Mouse (Mus musculus) midbrain, embryonic 16.5 days (tissue): ENCODE results near the gene Zfp991. TPM values are rescaled to one million over a fixed set of nuclear protein-coding genes. Genes with fewer than 3 reads are reported as not detected.
A peak's percentile ranks its signal among the peaks of the same experiment; 100 is the strongest.
"Not testable (repeated sequence)": the region's sequence is repeated elsewhere in the genome, so short reads cannot be mapped to it uniquely, and the experiment has no call there.

Experiments
- ATAC-seq: fragments of 200-750 bp; cut with Nextera tagmentation; 2 replicates; pipeline ENCODE4 v1.8.0; 2017; ENCODE audit warnings: moderate TSS enrichment
- H3K27ac ChIP-seq: fragments of 300-500 bp; sonication (generic); 2 replicates; pipeline ENCODE4 v1.5.1; 2014; ENCODE audit warnings: mild to moderate bottlenecking, low read length, mixed read lengths
- H3K27me3 ChIP-seq: fragments of 300-500 bp; sonication (generic); 2 replicates; pipeline ENCODE4 v1.6.1; 2014; ENCODE audit warnings: low read depth, low read length, mixed read lengths; ENCODE audit not compliant: control insufficient read depth, insufficient read depth
- H3K36me3 ChIP-seq: fragments of 300-500 bp; sonication (generic); 2 replicates; pipeline ENCODE4 v1.6.1; 2014; ENCODE audit warnings: mild to moderate bottlenecking, low read length, moderate library complexity, mixed read lengths; ENCODE audit not compliant: control insufficient read depth, insufficient read depth
- H3K4me1 ChIP-seq: fragments of 300-500 bp; sonication (generic); 2 replicates; pipeline ENCODE4 v1.6.1; 2014; ENCODE audit warnings: mild to moderate bottlenecking, low read length, mixed read lengths; ENCODE audit not compliant: control insufficient read depth, insufficient read depth
- H3K4me2 ChIP-seq: fragments of 300-500 bp; sonication (generic); 2 replicates; pipeline ENCODE4 v1.6.1; 2014; ENCODE audit warnings: mild to moderate bottlenecking, low read length, mixed read lengths
- H3K4me3 ChIP-seq: fragments of 300-500 bp; sonication (generic); 2 replicates; pipeline ENCODE4 v1.5.1; 2014; ENCODE audit warnings: low read depth, mild to moderate bottlenecking, low read length, moderate library complexity, mixed read lengths
- H3K9ac ChIP-seq: fragments of 300-500 bp; sonication (generic); 2 replicates; pipeline ENCODE4 v1.6.1; 2014; ENCODE audit warnings: low read depth, low read length, mixed read lengths
- H3K9me3 ChIP-seq: fragments of 300-500 bp; sonication (generic); replicated peaks from 2 replicates; pipeline ENCODE4 v1.6.1; 2014; ENCODE audit warnings: mild to moderate bottlenecking, low read length, mixed read lengths; ENCODE audit not compliant: control insufficient read depth, poor library complexity, severe bottlenecking
- WGBS: fragments of 180-500 bp; shearing (Covaris S2); extraction: QIAGEN DNeasy Blood & Tissue Kit; methylation state at CpG from one replicate; pipeline ENCODE4 v1.1.7; 2014; 5-methylcytosine and 5-hydroxymethylcytosine counted together
- polyA plus RNA-seq: library from polyadenylated mRNA; unstranded; fragments of >200 nt; fragmentation: Nextera tagmentation; extraction: Ambion mirVana; gene quantifications from 2 replicates; pipeline ENCODE4 v1.2.1, GENCODE M21; 2015

Zfp991 gene
- polyA plus RNA-seq, 1 experiment from 2014 or later = 3.8 TPM

DNA sequence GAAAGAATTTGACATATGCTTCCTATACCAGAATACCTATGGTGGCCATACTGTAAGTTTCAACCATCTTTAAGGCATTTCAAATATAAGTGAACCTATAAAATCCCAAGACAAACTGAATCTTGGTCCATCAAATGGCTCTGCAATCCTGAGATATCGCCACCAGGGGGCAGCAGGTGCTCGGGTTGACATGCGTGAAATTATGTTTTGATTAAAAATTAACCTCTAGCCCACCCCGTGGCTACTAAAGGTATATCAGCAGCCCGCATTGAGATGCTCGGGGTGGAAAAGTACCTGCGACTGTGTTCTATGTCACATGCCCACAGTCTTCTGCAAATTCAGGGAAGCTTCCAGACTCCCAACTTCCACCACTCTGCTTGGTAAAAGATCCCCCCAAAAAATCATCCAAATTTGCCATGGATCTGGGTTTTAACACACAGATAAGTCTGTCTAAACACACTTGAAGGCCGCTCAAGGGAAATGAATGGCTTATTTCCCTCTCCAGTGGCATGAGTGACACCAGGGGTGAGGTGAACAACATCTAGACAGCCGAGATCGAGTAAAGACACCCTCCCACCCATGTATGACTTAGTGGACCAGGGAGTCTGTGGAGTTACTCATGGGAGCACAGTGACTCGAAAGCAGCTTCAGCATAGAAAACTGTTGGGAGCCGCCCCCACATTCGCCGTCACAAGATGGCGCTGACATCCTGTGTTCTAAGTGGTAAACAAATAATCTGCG is 70.3 kb downstream of the Zfp991 start:
- WGBS = 81% methylated on average over 9 of the region's 16 CpGs

GRCm38 (mm10) chr4:147212182-147212928 is 80.5 kb downstream of the Zfp991 start:
- not testable (repeated sequence) for H3K9ac ChIP-seq, H3K4me3 ChIP-seq, H3K4me1 ChIP-seq, H3K9me3 ChIP-seq, H3K27ac ChIP-seq, H3K27me3 ChIP-seq, ATAC-seq, H3K4me2 ChIP-seq, H3K36me3 ChIP-seq
- 90% methylated on average over 3 of the region's 7 CpGs for WGBS

More for the DNA sequence above, 70.3 kb downstream of the Zfp991 start:
- H3K4me2 ChIP-seq, H3K27ac ChIP-seq, H3K9me3 ChIP-seq, H3K27me3 ChIP-seq, H3K36me3 ChIP-seq, H3K9ac ChIP-seq, H3K4me1 ChIP-seq, H3K4me3 ChIP-seq, ATAC-seq: not testable (repeated sequence)

DNA sequence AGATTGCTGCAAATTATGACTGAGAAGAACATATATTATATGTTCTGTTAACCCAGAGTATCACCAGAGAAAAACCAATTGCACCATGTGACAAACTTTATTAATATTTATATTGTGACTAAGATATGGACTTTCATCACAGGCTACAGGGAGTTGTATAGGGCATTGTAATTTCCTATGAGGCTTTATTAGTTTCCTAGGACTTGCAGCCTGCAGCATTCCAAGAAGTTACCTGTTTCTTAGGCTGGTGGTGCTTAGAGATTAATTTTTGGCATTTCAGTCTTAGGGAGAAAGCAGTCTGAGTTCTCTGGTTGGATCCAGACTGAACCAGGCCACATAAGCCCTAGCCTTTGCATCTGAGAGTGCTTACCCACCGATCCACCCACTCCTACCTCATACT is 82.4 kb downstream of the Zfp991 start:
- not testable (repeated sequence) for H3K27ac ChIP-seq, ATAC-seq, H3K4me3 ChIP-seq, H3K36me3 ChIP-seq, H3K27me3 ChIP-seq, H3K4me2 ChIP-seq, H3K9me3 ChIP-seq, H3K9ac ChIP-seq, H3K4me1 ChIP-seq
- no CpG with 5 or more reads among the region's 1 CpGs for WGBS

- not testable (repeated sequence) for H3K36me3 ChIP-seq, H3K4me2 ChIP-seq, H3K27me3 ChIP-seq, H3K4me1 ChIP-seq, H3K9ac ChIP-seq, H3K4me3 ChIP-seq, ATAC-seq, H3K27ac ChIP-seq
- WGBS = 72% methylated on average over 2 of the region's 4 CpGs
- H3K9me3 ChIP-seq = peaks cover 11% of the 10 kb centered on the region
These were observed 85.8 kb downstream of the Zfp991 start for GRCm38 (mm10) chr4:147217676-147218075.

GRCm38 (mm10) chr4:147219319-147220070 is 87.7 kb downstream of the Zfp991 start:
- Histone ChIP-seq H3K4me2 (peak overlapping the region; percentile 33; the same call in 1 of the 2 replicates), H3K4me3 (peak overlapping the region; percentile 23), H3K9me3 (peaks cover 15% of the 10 kb centered on the region)
- 67% methylated on average over 48 of the region's 51 CpGs for WGBS
- not testable (repeated sequence) for H3K4me1 ChIP-seq, H3K9ac ChIP-seq, H3K36me3 ChIP-seq, H3K27me3 ChIP-seq, ATAC-seq, H3K27ac ChIP-seq

GRCm38 (mm10) chr4:147220226-147220625 is 88.4 kb downstream of the Zfp991 start:
- not testable (repeated sequence) for H3K27me3 ChIP-seq, H3K4me2 ChIP-seq, H3K27ac ChIP-seq, H3K9ac ChIP-seq, H3K4me1 ChIP-seq, H3K4me3 ChIP-seq, ATAC-seq, H3K36me3 ChIP-seq
- peaks cover 17% of the 10 kb centered on the region for H3K9me3 ChIP-seq
- 85% methylated on average over 17 of the region's 20 CpGs for WGBS

GRCm38 (mm10) chr4:147222021-147222420 is 90.2 kb downstream of the Zfp991 start:
- WGBS = 98% methylated on average over 4 of the region's 5 CpGs
- H3K27ac ChIP-seq, H3K36me3 ChIP-seq, H3K4me3 ChIP-seq, H3K9ac ChIP-seq, ATAC-seq, H3K4me1 ChIP-seq, H3K27me3 ChIP-seq, H3K4me2 ChIP-seq: not testable (repeated sequence)
- peaks cover 23% of the 10 kb centered on the region for H3K9me3 ChIP-seq

DNA sequence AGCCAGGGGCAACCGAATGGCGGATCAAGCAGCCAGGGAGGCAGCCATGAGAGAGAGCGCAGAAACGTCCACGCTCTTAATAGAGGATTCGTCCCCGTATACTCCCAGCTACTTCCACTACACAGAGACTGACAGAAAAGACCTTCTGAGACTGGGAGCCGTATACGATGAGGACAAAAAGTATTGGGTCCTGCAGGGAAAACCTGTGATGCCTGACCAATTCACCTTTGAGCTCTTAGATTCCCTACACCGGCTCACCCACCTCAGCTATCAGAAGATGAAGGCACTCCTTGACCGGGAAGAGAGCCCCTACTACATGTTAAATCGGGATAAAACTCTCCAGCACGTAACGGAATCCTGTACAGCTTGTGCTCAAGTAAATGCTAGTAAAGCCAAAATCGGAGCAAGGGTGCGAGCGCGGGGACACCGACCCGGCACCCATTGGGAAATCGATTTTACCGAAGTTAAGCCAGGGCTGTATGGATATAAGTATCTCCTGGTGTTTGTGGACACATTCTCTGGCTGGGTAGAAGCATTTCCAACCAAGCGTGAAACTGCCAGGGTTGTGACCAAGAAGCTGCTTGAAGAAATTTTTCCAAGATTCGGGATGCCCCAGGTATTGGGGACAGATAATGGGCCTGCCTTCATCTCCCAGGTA is 92.1 kb downstream of the Zfp991 start:
- not testable (repeated sequence) for H3K27me3 ChIP-seq, H3K4me1 ChIP-seq, H3K27ac ChIP-seq, H3K4me2 ChIP-seq, H3K9ac ChIP-seq, H3K4me3 ChIP-seq, H3K36me3 ChIP-seq, ATAC-seq
- H3K9me3 ChIP-seq = peaks cover 23% of the 10 kb centered on the region
- WGBS = 97% methylated on average over 23 of the region's 24 CpGs
